Mouse (Mus musculus) urinary bladder, postnatal 14 days (tissue): ENCODE data around the gene Cp.
"Not testable (repeated sequence)": the region's sequence is repeated elsewhere in the genome, so short reads cannot be mapped to it uniquely, and the experiment has no call there.

Experiments
- DNase-seq: peaks from one replicate; pipeline ENCODE4 v3.0.0; 2021; ENCODE audit warnings: low spot score

The Cp gene

DNA sequence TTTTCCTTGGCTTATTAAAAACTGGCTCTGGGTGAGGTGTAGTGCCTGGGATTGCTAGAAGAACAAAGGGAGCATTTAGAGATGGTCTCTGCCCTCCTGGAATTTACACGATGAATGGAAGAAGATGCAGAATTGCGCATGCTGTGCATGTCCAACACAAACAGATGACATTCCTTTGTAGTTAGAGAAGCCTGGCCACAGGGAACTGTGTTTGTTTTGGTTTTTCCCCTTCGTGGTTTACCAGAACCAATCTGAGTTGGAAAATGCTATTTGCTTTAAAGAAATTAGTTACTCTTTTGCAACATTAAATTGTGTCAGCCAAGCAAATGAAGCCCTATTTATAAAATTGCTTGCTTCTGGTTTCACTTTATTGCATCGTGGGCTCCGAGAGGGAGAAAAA lies at the start of gene Cp:
Gene Cp (plus strand): TSS at position 170 of the 400 bp plus-strand sequence.
- no peak for DNase-seq

DNA sequence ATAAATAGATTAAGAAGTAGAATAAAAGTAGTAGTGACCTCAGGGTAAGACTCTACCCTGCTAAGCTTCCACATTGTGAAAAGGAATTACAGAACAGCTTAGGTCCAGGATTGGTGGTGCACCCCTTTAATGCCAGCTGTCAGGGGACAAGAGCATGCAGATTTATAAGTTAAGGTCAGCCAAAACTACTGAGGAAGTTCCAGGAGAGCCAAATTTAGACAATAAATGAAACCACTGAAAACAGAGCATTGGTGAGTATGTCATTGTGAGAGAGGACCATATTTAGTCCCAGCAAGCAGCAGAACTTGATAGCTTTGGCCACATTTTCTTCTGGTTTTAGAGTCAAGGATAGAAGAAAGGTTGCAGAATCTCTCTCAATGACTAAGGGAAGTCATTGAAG lies 8.3 kb upstream of the Cp start:
- DNase-seq, result no peak

DNA sequence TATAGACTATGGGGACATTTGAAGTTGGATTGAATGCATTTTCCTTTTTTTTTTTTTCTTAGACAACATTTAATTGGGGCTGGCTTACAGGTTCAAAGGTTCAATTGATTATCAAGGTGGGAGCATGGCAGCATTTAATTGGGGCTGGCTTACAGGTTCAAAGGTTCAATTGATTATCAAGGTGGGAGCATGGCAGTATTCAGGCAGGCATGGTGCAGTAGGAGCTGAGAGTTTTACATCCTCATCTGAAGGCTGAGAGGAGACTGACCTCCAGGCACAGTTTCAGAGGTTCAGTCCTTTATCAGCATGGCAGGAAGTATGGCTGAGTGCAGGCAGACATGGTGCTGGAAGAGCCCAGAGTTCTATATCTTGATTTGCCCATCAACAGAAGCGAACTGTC lies 7.5 kb upstream of the Cp start:
- DNase-seq, result not testable (repeated sequence)

DNA sequence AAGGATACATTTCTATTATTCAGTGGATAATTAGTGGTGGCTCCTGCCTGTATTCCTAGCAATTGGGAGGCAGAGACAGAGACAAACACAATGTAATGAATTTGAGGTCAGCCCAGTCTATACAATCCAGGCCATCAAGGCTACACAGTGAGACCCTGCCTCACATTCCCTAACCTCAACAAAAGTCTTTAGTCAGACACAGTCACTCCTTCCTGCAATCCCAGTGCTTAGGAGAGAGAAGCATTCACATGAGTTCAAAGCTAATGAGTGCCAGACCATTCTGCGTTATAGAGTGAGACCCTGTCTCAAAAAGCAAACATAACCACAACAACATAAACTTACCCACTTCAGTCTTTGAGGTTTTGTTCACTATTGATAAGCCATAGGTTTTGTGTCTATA lies 3.4 kb upstream of the Cp start:
- DNase-seq, result no peak

DNA sequence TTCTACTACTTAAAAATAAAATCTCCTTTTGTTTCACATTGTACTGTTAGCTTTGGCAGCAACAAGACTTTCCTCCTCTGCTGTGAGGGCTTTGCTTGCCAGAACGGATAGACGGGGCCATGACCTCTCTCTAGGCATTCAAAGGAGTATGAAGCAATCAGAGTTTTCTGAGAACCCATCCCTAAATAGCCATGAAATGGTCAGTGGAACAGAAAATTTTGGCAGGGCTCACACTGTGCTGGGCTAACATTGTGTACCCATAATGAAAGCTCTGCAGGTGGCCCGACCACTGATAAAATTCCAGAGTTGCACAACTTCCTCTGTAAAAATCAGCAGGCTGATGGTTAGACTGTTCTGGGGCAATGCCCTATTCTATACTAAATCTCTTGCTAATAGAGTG lies 3.0 kb upstream of the Cp start:
- peak; percentile 68 for DNase-seq

DNA sequence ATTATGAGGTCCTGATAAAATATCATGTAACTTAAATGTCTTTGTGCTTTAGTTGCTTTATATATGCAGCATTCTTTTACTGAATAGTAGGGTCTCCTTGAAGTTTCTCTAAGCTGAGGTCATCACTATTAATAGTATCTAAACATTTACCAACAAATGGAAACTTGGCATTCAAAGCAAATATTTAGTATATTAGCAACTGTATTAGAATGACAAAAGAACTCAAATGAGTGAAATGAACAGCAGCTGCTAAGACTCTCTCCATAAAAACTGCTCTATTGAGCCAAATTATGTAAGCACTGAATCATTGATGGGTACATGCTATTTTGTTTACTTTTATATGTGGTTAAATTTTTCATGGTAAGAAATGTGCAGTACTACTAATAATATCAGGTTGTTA lies 1.2 kb downstream of the Cp start:
- DNase-seq, result no peak

DNA sequence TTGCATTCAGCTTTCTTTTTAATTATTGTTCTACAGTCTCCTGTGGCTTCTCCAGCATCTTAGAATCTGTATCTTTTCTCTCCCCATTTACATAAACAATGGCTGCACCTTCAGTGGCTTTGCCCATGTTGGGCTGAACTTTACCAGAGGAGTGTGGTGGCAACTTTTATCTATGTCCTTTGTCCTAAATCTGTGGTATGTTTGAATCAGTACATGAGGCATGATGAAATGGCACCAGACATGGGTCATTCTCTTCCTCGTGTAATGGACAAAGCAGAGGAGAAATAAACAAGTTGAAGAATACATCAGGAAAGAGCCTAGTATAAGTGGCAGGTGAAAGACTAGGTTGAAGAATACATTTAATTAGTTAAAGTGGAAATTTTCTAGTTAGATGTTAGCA lies 2.1 kb downstream of the Cp start:
- no peak for DNase-seq

DNA sequence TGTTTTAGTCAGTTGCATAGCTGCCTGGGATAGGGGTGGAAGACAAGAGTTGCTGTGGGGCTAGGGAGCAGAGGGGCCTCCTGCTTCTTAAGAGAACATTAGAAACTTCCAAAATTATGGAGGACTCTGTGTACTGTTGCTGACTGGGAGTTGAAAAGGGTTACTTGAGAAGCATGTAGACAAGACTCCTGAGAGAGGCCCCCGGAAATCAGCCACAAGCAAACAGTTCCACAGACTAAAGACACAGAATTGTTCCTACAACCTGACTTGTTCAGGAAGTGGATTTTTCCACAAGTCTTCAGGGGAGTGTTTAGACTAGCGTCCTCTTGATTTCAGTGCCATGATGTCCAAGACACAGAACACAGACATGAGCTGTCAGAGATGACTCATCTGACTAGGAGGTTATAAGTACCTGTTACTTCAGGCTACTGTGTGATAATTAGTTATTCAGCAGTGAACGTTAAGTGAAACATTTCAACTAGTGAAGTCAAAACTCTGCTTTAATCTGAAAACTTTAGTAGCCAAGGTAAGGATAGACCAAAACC lies 3.8 kb downstream of the Cp start:
- DNase-seq, result no peak

DNA sequence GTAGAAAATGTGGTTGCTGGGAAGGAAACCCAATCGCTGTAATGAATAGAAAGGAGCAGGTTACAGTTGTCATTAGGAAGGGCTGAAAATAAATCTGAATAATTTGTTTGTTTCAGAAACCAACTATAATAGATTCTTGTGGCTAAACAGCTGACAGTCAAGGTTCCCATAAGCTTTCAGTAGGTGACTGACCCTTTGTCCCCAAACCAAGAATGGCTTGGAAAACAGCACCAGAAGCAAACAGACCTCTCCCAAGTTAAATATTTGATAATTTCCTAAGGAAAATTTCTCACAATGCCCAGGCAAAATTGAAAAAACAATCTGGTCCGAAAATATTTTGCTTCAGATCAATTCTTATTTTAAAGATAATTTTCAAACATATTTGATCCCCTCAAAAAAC lies 4.5 kb downstream of the Cp start:
- DNase-seq, result no peak

DNA sequence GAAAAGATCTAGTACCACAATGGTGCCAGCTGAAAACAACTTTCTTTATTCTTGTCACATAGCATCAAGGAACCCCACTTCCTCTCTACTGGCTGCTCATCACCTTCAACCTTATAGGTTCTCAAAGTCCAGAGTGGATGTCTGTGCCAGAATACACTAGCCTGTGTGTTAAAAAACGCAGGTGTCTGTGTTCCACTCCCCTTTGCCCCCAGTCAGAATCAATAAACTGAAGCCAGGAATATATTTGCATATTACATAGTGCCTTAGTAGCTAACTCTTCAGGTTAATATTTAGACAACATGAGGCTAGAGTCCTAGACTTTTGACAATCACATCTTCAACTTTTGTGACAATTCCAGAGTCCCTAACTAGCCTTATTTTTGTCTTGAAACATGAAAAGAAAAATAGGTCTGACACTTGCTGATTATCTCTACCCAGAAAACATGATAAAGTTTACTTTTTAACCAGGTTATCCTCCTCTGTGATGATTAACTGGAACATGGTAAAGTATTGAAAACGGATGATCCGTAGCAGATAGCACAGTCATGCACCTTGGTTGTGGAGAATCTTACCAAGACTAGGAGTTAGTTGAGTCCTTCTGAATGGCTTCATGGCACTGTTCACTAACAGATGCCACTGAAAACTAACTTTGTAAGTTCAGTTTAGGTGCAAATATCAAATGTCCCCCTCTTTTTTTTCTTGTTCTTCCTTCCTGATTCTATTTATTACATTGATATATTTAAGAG lies 6.1 kb downstream of the Cp start:
- no peak for DNase-seq

DNA sequence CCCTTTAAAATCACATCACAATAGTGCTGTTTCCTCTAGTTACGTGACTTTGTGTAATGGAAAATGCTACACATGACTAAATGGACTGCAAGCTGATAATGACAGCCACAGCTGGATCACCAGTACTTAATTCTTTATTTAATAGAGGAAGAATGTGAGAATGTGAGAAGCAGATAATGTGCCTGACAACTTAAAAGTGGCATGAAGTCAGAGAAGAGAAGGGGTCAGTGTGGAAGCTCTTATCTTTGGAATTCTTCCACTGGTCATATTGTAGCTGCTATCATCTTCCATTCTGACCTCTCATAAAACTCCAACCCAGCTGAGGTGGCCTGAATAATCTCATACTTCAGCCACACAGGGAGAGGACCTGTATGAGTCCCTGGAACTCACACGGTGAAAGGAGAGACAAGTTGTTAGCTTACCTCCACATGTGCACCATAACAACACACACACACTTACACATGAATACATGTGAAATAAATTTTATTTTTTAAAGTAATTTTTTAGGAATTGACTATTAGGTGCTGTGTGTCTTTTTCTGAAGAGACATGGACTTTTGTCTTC lies 7.9 kb downstream of the Cp start:
- no peak for DNase-seq

DNA sequence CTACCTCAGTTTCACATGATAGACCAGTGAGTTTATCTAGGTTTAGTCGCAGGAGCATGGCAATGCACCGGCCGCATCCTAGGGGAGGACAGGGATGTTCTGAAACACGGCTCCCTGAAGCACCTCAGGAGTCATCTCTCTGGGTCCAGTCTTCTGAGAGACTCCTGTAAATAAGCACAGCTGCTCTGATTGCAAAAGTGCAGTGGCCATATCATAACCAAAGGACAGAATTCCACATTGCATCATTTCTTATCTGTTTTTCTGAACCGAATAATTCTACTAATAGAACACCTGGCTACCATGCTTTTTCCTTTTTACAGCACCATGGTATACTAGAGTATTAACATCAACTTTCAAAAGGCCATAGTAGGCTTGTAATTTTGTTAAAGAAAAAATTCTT lies 8.4 kb downstream of the Cp start:
- no peak for DNase-seq

DNA sequence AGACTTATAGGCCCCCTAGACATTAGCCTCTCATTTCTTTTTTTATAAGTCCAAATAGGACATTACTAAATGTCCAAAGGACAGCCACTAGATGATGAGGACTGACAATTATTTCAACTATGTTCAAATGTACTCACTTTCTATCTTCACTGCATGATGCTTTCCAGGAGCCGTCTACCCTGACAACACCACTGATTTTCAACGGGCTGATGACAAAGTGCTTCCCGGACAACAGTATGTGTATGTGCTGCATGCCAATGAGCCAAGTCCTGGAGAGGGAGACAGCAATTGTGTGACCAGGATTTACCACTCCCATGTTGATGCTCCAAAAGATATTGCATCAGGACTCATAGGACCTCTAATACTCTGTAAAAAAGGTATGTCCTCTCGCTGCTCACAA lies 9.2 kb downstream of the Cp start:
- DNase-seq, result no peak

DNA sequence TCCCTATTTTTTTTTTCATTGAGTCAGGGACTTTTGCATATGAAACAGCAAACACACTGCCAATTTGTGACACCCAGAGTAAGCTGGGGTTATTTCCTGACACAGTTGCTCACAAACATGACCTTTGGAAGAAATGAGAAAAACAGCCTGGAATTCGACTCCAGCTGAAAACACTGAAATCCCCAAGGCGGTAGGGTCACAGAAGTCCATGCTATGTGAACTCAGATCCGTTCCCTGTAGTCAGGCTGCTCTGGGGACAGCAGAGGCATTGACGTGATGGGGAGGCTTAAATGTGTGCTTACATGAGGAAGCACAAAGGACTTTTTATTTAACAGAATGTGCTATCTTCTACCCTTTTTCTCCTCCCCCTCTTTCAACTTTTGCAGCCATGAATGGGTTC lies 21.6 kb downstream of the Cp start:
- no peak for DNase-seq

DNA sequence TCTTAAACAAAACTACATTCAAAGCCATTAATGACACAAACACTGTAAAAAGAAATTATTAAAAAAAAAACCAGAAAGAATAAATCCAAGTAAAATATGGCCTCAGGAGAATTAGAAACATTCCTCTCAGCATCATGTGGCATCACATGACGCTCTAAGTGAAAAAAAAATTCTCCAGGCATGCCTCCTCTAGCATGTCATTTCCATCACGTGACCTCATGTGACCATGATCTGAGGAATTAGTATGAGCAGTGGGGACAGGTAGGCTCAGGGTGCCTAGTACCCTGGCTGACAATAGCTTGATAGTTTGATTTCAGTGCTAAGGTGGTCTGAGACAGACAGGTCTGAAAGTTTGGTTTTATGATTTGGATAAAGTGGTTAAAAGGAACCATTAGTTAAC lies 24.3 kb downstream of the Cp start:
- DNase-seq, result no peak

DNA sequence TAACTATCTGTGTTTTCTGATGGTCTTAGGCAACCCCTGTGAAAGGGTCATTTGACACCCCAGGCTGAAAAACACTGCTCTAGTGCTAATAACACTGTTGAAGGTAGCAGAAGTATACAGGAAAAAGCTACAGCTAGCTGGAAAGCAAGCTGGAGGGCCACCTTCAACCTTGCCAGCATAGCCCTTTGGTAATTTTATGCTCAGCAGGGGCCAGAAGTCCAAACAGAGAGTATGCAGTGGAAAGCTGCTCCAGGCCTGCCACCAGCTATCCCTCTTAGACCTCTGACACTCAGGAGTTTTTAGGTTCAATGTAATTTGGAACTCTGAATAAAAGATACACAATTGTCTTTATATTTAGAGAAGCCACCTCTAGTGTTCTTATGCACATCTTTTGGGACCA lies 26.0 kb downstream of the Cp start:
- DNase-seq, result no peak

DNA sequence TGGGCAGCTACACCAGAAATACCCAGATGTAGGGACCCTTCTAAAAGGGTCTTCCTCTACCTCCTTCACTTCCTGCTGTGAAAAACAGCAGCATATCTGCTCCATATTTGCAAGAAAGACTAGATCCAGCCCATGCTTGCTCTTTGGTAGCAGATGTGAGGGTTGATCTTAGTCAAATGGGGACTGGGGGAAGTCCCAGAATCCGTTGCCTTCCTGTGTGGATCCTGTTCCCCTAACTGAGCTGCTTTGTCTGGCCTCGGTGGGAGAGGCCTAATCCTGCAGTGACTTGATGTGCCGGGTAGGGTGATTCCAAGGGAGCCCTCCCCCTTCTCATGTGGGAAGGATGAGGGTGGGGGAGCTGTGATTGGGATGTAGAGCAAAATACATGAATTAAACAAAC lies 29.3 kb downstream of the Cp start:
- DNase-seq, result no peak

DNA sequence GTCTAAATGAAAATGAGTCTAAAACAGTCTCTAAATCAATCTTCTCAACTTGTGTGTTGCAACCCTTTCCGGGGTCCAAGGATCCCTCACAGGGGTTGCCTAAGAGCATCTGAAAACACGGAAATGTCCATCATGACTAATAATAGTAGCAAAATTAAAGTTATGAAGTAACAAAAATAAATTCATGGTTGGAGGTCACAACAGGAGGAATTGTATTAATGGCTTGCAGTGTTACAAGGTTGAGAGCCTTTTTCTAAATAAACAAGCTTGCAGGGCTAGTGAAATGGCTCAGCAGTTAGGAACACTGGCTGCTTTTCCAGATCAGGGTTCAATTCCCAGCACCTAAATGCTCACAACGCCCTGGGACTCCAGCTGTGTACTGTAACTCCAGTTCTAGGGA lies 33.2 kb downstream of the Cp start:
- DNase-seq, result no peak

DNA sequence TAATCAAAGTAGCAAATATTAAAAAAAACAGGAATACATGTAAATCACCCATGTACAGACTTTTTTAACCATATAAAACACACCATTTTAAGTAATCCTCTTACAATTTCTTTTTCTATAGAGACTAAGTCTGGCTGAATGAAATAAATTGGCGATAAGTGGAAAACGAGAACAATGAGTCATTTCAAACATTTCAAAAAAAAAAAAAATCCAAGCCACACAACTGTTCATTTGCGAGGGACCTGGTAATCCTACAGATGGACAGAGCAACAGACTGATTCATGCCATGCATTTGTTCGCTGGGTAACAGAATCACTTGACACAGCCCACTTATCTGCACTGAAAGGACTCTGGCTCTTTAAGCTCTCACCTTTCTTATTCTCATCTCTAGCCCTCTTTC lies 35.5 kb downstream of the Cp start:
- no peak for DNase-seq

DNA sequence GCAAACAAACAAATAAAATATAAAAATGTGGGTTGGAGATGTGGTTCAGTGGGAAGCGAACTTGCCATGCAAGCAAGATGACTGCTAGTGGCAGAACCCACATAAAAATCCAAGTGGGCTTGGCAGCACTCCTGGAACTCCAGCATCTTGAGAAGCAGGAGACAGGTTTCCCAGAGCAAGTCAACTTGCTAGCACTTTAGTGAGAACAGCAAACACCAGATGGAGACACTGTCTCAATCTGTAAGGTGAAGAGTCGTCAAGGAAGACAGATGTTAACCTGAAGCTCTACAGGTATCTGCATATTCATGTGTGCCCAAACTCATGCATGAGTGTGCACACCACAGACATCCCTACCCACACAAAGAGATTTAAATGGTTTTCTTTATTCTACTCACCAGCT lies 42.7 kb downstream of the Cp start:
- DNase-seq, result no peak

DNA sequence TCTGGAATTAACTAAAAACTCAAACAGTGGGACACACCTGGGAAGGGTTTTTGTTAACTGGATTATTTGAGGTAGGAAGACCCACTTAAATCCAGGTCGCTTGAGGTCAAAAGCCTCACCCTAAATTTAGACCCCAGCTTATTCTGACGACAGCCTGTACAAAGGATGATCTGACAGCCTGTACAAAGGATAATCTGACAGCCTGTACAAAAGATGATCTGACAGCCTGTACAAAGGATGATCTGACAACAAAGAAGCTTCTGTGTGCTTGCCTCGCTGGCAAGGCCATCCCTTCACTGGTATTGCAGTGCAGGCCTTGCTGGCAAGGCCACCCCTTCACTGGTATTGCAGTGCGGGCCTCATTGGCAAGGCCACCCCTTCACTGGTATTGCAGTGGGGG lies 44.0 kb downstream of the Cp start:
- DNase-seq, result no peak

DNA sequence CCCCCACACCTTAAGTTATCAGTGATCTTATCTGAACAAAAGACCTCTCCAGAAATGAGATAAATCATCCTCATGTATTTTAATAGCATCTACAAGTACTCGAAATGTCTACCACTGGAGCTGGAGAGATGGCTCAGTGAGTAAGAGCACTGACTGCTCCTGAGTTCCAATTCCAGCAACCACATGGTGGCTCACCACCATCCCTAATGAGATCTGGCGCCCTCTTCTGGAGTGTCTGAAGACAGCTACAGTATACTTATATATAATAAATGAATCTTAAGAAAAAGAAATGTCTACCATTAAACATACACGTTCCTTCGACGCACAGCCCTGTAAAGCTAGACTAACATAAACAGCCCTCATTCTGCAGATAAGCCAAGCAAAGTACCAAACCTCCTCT lies 45.9 kb downstream of the Cp start:
- DNase-seq, result peak; percentile 18

DNA sequence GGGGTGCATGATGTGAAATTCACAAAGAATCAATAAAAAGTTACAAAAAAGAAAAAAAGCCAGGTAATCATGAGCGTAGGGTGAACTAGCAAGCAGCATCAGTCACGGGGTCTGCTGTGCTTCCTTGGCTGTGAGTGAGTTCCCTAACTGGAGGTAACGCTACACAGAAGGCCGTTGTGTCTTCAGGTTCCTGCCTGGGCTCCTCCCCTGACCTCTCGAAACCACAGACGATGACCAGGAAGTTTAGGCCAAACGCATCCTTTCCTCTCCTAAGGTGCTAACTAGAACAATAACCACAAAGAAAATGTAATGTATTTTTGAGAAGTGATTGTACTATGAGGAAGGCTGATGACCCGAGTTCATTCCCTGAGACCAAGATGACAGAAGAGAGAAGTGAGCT lies 47.6 kb downstream of the Cp start:
- no peak for DNase-seq

DNA sequence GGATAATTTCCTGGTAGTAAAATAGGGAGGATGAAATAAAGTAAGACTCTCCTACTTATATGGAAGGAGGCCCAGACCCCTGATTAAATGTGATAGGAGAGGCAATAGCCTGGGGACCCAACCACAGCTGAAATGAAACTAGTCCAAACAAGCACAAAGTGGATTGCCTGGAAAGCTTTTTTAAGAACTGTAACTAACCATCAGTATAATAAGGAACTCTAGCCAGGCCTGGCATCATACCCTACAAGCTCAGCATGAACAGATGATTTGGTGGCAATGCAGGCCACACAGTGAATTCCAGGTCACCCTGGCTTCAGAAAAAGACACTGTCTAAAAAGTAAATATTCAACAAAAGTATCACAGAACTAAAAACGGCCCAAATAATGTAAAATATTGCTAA lies 48.8 kb downstream of the Cp start:
- no peak for DNase-seq
